Mouse (Mus musculus): Measurements from ENCODE around the gene Arl8b. TPM values are rescaled to one million over a fixed set of nuclear protein-coding genes. Genes with fewer than 3 reads are reported as not detected.
A peak's percentile ranks its signal among the peaks of the same experiment; 100 is the strongest.

Gene Arl8b
- 38.0 and 57.2 TPM in 2 replicates for polyA plus RNA-seq (2015; fragmentation: Nextera tagmentation; extraction: Ambion mirVana)

- Histone ChIP-seq H3K4me3 (replicated peaks) (peak within 1 kb of the TSS; percentile 99), H3K9ac (peak within 1 kb of the TSS; percentile 97), H3K27ac (peak within 1 kb of the TSS; percentile 80), H3K9me3 (replicated peaks) (no peaks in the 10 kb centered on the region), H3K27me3 (no peaks in the 10 kb centered on the region), H3K4me1 (replicated peaks) (peaks cover 37% of the 10 kb centered on the region), H3K36me3 (no peaks in the 10 kb centered on the region), H3K4me2 (peak within 1 kb of the TSS; percentile 81)
- DNase-seq = peak; percentile 88
- ATAC-seq (ENCODE audit: low read depth) = peak; percentile 96
- 10% methylated on average over 36 of the region's 36 CpGs for WGBS (ENCODE audit: insufficient replicate concordance)
Observed at GRCm38 (mm10) chr6:108782526-108783183, at the start of gene Arl8b. TSS of gene Arl8b (plus strand) at chr6:108783099.

DNA sequence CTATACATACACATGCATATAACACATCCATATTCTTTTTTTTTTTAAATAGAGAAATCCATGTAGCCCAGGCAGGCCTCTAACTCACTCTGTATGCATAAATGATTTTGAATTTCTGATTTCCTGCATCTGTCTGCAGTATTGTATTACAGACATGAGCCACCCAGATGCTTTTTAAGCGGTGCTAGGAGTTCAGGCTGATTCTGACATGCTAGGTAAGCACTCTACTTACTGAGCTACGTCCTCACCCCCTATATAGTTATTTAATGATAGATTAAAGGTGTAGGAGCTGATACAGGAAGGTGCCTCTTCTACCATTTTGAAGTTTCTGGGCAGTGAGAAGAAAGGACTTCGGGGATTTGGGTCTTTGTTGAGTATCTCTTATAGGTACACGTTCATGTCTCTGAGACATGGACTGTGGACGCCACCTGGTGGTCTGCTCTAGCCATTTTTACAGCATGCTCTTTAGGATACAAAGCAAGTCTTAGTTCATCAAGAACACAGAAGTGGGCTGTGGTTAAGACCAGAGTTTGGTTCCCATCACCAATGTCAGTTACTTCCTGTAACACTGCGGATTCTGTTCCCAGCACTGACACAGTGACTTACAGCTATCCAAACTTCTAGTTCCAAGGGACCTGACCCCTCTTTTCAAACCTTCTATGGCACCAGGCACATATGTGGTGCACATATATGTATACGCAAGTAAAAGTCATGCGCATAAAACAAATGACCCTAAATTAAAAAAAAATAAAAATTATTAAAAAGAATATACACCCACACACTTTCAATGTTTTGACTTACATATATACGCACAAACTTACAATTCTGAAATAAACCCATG lies 46.8 kb upstream of the Arl8b start:
- ATAC-seq (ENCODE audit: low read depth) (0 out of 2 replicates have a peak, but pooled peaks have one; percentile 23), DNase-seq (peak; percentile 8)
- Histone ChIP-seq H3K9ac (no peak overlapping the region), H3K27me3 (no peaks in the 10 kb centered on the region), H3K36me3 (no peaks in the 10 kb centered on the region), H3K27ac (no peak overlapping the region), H3K9me3 (replicated peaks) (no peaks in the 10 kb centered on the region), H3K4me2 (no peak overlapping the region), H3K4me1 (replicated peaks) (no peaks in the 10 kb centered on the region), H3K4me3 (replicated peaks) (no peak overlapping the region)
- WGBS (ENCODE audit: insufficient replicate concordance) = 43% methylated on average over 9 of the region's 9 CpGs

- Histone ChIP-seq H3K4me3 (replicated peaks) (no peak overlapping the region), H3K9me3 (replicated peaks) (no peaks in the 10 kb centered on the region), H3K9ac (no peak overlapping the region), H3K36me3 (no peaks in the 10 kb centered on the region), H3K27ac (no peak overlapping the region), H3K4me1 (replicated peaks) (no peaks in the 10 kb centered on the region), H3K27me3 (no peaks in the 10 kb centered on the region), H3K4me2 (no peak overlapping the region)
- ATAC-seq (ENCODE audit: low read depth) (no peak), DNase-seq (no peak)
- WGBS (ENCODE audit: insufficient replicate concordance) = 60% methylated on average over 9 of the region's 9 CpGs
Observed at GRCm38 (mm10) chr6:108738463-108739203, 44.3 kb upstream of the Arl8b start.

DNA sequence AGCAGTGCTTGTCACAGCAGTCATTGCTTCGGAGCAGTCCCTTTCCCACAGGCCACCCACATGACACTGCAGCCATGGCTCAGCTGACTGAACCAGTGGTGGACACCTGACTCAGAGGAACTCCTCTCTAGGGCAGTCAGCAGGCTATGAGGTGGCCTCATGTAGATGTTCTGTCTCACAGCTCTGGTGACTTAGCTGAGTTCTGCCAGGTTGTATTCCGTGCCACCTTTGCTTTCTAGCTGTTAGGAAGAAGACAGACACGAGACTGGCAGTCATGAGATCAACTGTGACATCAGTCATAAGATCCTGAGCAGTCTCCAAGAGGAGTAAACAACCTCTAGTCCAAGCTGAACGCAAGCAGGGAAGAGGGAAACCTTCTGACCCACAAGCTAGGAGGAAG lies 42.3 kb upstream of the Arl8b start:
- WGBS (ENCODE audit: insufficient replicate concordance) = 47% methylated on average over 4 of the region's 4 CpGs
- Histone ChIP-seq H3K36me3 (no peaks in the 10 kb centered on the region), H3K4me1 (replicated peaks) (no peaks in the 10 kb centered on the region), H3K27me3 (no peaks in the 10 kb centered on the region), H3K4me2 (no peak overlapping the region), H3K27ac (no peak overlapping the region), H3K4me3 (replicated peaks) (no peak overlapping the region), H3K9me3 (replicated peaks) (no peaks in the 10 kb centered on the region), H3K9ac (no peak overlapping the region)
- no peak for DNase-seq
- no peak for ATAC-seq (ENCODE audit: low read depth)

DNA sequence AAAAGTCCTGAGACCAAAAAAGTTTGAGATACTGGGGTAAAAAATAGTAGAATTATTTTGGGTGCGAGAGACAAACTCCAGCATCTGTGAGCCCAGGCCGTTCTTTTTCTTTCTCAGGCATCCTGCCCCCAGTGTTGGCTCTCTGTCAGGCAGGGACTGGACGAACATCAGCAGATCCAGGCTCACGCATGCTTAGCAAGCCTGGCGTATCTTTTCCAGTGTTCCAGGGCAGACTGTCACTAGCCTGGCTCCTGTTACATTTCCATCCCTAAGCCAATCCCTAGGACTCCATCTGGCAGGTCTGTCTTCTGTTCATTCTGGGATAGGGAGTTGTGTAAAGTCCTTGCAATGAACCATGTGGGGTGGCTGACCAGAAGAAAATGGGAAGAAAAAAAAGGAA lies 39.2 kb upstream of the Arl8b start:
- no peak for ATAC-seq (ENCODE audit: low read depth)
- no peak for DNase-seq
- H3K9ac ChIP-seq = no peak overlapping the region
- no peaks in the 10 kb centered on the region for H3K9me3 ChIP-seq (replicated peaks)
- H3K36me3 ChIP-seq = no peaks in the 10 kb centered on the region
- H3K4me2 ChIP-seq = no peak overlapping the region
- no peak overlapping the region for H3K4me3 ChIP-seq (replicated peaks)
- no peaks in the 10 kb centered on the region for H3K4me1 ChIP-seq (replicated peaks)
- no peak overlapping the region for H3K27ac ChIP-seq
- no peaks in the 10 kb centered on the region for H3K27me3 ChIP-seq
- 69% methylated on average over 5 of the region's 5 CpGs for WGBS (ENCODE audit: insufficient replicate concordance)

- Histone ChIP-seq H3K27ac (no peak overlapping the region), H3K9me3 (replicated peaks) (no peaks in the 10 kb centered on the region), H3K36me3 (no peaks in the 10 kb centered on the region), H3K4me3 (replicated peaks) (no peak overlapping the region), H3K4me2 (no peak overlapping the region), H3K4me1 (replicated peaks) (no peaks in the 10 kb centered on the region), H3K27me3 (no peaks in the 10 kb centered on the region), H3K9ac (no peak overlapping the region)
- 72% methylated on average over 7 of the region's 7 CpGs for WGBS (ENCODE audit: insufficient replicate concordance)
- DNase-seq = no peak
- no peak for ATAC-seq (ENCODE audit: low read depth)
Observed at GRCm38 (mm10) chr6:108751324-108751723, 31.6 kb upstream of the Arl8b start.

- Histone ChIP-seq H3K9ac (no peak overlapping the region), H3K27ac (no peak overlapping the region), H3K9me3 (replicated peaks) (no peaks in the 10 kb centered on the region), H3K36me3 (no peaks in the 10 kb centered on the region), H3K4me2 (no peak overlapping the region), H3K4me3 (replicated peaks) (no peak overlapping the region), H3K4me1 (replicated peaks) (no peaks in the 10 kb centered on the region), H3K27me3 (no peaks in the 10 kb centered on the region)
- WGBS (ENCODE audit: insufficient replicate concordance) = 35% methylated on average over 5 of the region's 5 CpGs
- no peak for ATAC-seq (ENCODE audit: low read depth)
- DNase-seq = no peak
Observed at GRCm38 (mm10) chr6:108752395-108752794, 30.5 kb upstream of the Arl8b start.

DNA sequence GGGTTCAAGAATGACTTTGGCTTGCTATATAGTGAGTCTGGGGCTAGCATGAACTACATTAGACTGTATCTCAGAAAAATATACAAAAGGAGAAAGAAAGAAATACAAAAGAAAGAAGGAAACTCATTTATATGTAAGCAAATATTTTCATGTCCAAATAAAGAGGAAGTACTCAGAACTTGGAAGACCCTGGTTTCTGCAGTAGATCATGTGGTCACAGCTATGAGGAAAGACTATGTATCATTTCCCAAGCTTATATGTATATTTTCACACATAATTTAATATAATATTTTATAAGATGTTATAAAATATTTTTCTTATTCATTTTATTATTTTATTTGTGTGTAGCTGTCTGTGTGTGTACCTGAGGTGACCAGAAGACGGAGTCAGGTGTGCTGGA lies 29.4 kb upstream of the Arl8b start:
- Histone ChIP-seq H3K27ac (no peak overlapping the region), H3K9me3 (replicated peaks) (no peaks in the 10 kb centered on the region), H3K9ac (no peak overlapping the region), H3K27me3 (no peaks in the 10 kb centered on the region), H3K36me3 (no peaks in the 10 kb centered on the region), H3K4me3 (replicated peaks) (no peak overlapping the region), H3K4me1 (replicated peaks) (no peaks in the 10 kb centered on the region), H3K4me2 (no peak overlapping the region)
- DNase-seq (no peak), ATAC-seq (ENCODE audit: low read depth) (no peak)
- WGBS (ENCODE audit: insufficient replicate concordance) = 69% methylated on average over 1 of the region's 1 CpGs

DNA sequence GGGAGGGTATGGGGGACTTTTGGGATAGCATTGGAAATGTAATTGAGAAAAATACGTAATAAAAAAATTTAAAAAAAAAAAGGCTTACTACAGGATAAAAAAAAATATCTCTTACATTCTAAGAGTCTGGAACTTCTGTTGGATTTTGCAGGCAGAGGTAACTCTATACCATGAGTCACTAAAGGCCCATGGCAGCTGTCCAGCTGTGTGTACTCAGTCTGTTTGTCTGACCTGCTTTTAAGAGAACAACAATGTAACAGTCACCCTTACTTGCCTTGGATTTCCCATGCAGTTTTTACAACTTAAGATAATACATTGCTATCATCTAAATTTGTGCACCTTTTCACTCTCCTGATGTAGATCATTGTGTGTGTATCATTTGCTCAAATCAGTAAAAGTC lies 28.5 kb upstream of the Arl8b start:
- H3K27me3 ChIP-seq = no peaks in the 10 kb centered on the region
- H3K4me1 ChIP-seq (replicated peaks) = no peaks in the 10 kb centered on the region
- H3K9ac ChIP-seq = no peak overlapping the region
- H3K4me3 ChIP-seq (replicated peaks) = no peak overlapping the region
- H3K36me3 ChIP-seq = no peaks in the 10 kb centered on the region
- ATAC-seq (ENCODE audit: low read depth) (no peak), DNase-seq (no peak)
- H3K27ac ChIP-seq = no peak overlapping the region
- H3K4me2 ChIP-seq = no peak overlapping the region
- no peaks in the 10 kb centered on the region for H3K9me3 ChIP-seq (replicated peaks)
- 55% methylated on average over 1 of the region's 1 CpGs for WGBS (ENCODE audit: insufficient replicate concordance)

GRCm38 (mm10) chr6:108755936-108756335 lies 27.0 kb upstream of the Arl8b start:
- no peaks in the 10 kb centered on the region for H3K27me3 ChIP-seq
- H3K4me1 ChIP-seq (replicated peaks) = no peaks in the 10 kb centered on the region
- no peak overlapping the region for H3K4me3 ChIP-seq (replicated peaks)
- 64% methylated on average over 7 of the region's 7 CpGs for WGBS (ENCODE audit: insufficient replicate concordance)
- H3K9ac ChIP-seq = no peak overlapping the region
- H3K9me3 ChIP-seq (replicated peaks) = no peaks in the 10 kb centered on the region
- ATAC-seq (ENCODE audit: low read depth) (no peak), DNase-seq (no peak)
- no peak overlapping the region for H3K27ac ChIP-seq
- no peaks in the 10 kb centered on the region for H3K36me3 ChIP-seq
- H3K4me2 ChIP-seq = no peak overlapping the region

GRCm38 (mm10) chr6:108758997-108759697 lies 23.8 kb upstream of the Arl8b start:
- H3K27me3 ChIP-seq = no peaks in the 10 kb centered on the region
- DNase-seq (no peak), ATAC-seq (ENCODE audit: low read depth) (no peak)
- WGBS (ENCODE audit: insufficient replicate concordance) = 73% methylated on average over 10 of the region's 10 CpGs
- no peak overlapping the region for H3K4me3 ChIP-seq (replicated peaks)
- no peaks in the 10 kb centered on the region for H3K9me3 ChIP-seq (replicated peaks)
- H3K9ac ChIP-seq = no peak overlapping the region
- H3K27ac ChIP-seq = no peak overlapping the region
- H3K4me2 ChIP-seq = no peak overlapping the region
- no peaks in the 10 kb centered on the region for H3K36me3 ChIP-seq
- H3K4me1 ChIP-seq (replicated peaks) = no peaks in the 10 kb centered on the region

All from liver, embryonic 13.5 days (tissue).